Mouse (Mus musculus): ENCODE results near the gene Fah.

DNA sequence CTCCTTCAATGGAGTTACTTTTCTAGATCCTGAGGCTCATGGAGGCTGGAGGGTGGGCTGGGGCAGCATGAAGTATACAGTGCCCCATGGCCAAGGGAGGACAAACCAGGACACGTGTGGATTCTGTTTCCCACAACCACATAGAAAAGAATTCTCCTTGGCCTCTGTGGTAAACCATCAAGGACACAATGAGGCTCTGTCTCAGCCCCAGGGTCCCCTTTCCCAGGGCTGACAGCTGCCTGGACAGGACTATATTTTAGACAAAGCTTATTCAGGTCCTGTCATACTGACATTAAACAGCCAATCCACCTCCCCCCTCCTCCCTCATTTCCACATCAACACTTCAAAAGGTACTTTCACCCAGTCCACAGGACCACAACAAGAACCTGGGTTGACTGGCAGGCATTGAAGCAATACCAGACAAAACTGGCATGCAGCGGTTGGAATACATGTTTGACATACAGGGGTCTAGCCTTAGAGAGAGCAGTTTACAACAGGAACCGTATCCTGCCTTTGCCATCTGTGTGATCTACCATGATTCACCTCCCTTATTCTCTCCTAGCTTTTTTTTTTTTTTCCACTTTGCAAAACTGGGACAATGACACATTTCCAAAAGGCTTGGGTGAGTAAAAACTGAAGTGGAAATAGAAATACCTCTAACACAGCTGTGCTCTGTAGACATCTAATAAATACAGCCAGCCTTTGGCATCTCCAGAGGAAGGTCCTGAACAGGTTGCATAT, 20.0 kb downstream of the Fah start:
- TF ChIP-seq GATA1 (IDR thresholded peaks at IDR 0.05; ENCODE audit: borderline replicate concordance, low read length) (no peak), FLI1 (IDR thresholded peaks at IDR 0.05; ENCODE audit: low read length) (no peak)

All from megakaryocyte, embryonic 14.5 days (primary cell).